Mouse (Mus musculus) lung, embryonic 15.5 days (tissue): Measurements from ENCODE around the gene Tph1. TPM values are rescaled to one million over a fixed set of nuclear protein-coding genes. Genes with fewer than 3 reads are reported as not detected.

ENCODE experiments used
- ATAC-seq: fragments of 200-750 bp; cut with Nextera tagmentation; 2 replicates; pipeline ENCODE4 v1.8.0; 2017; ENCODE audit warnings: moderate number of reproducible peaks, borderline replicate concordance; ENCODE audit not compliant: low FRiP score, low TSS enrichment; ENCODE audit errors: extremely low read depth
- H3K27ac ChIP-seq: fragments of 300-500 bp; sonication (generic); 2 replicates; pipeline ENCODE4 v1.5.1; 2015; ENCODE audit warnings: moderate library complexity, mild to moderate bottlenecking, inconsistent platforms
- H3K27me3 ChIP-seq: fragments of 300-500 bp; sonication (generic); 2 replicates; pipeline ENCODE4 v1.6.1; 2015; ENCODE audit warnings: inconsistent platforms
- H3K36me3 ChIP-seq: fragments of 300-500 bp; sonication (generic); 2 replicates; pipeline ENCODE4 v1.6.1; 2015; ENCODE audit warnings: inconsistent platforms
- H3K4me1 ChIP-seq: fragments of 300-500 bp; sonication (generic); 2 replicates; pipeline ENCODE4 v1.6.1; 2015; ENCODE audit warnings: inconsistent platforms
- H3K4me2 ChIP-seq: fragments of 300-500 bp; sonication (generic); 2 replicates; pipeline ENCODE4 v1.6.1; 2015; ENCODE audit warnings: inconsistent platforms, mild to moderate bottlenecking, moderate library complexity
- H3K4me3 ChIP-seq: fragments of 300-500 bp; sonication (generic); 2 replicates; pipeline ENCODE4 v1.5.1; 2015; ENCODE audit warnings: mild to moderate bottlenecking, inconsistent platforms
- H3K9ac ChIP-seq: fragments of 300-500 bp; sonication (generic); 2 replicates; pipeline ENCODE4 v1.6.1; 2015; ENCODE audit warnings: inconsistent platforms
- H3K9me3 ChIP-seq: fragments of 300-500 bp; sonication (generic); 2 replicates; pipeline ENCODE4 v1.6.1; 2016; ENCODE audit warnings: inconsistent platforms
- WGBS: fragments of 180-500 bp; shearing (Covaris S2); methylation state at CpG from one replicate; pipeline ENCODE4 v1.1.7; 2015; 5-methylcytosine and 5-hydroxymethylcytosine counted together
- polyA plus RNA-seq: library from polyadenylated mRNA; unstranded; fragments of >200 nt; fragmentation: Nextera tagmentation; extraction: Ambion mirVana; gene quantifications from 2 replicates; pipeline ENCODE4 v1.2.1, GENCODE M21; 2015

The Tph1 gene
- polyA plus RNA-seq: 0.39 and 0.55 TPM in 2 replicates

GRCm38 (mm10) chr7:46672160-46672672 is at the start of gene Tph1:
Tph1 (minus strand) TSS chr7:46672537.
- Histone ChIP-seq H3K36me3 (no peaks in the 10 kb centered on the region), H3K27me3 (peaks cover 19% of the 10 kb centered on the region), H3K4me1 (peaks cover 4% of the 10 kb centered on the region; the same call in 1 of the 2 replicates), H3K4me2 (no peak within 1 kb of the TSS), H3K9ac (no peak within 1 kb of the TSS), H3K27ac (no peak within 1 kb of the TSS), H3K4me3 (no peak within 1 kb of the TSS), H3K9me3 (no peaks in the 10 kb centered on the region)
- WGBS: 13% methylated on average over 9 of the region's 10 CpGs
- ATAC-seq: no peak

GRCm38 (mm10) chr7:46720460-46720859 is 48.1 kb upstream of the Tph1 start:
- no peak for ATAC-seq
- Histone ChIP-seq H3K27ac (no peak overlapping the region), H3K4me3 (no peak overlapping the region), H3K36me3 (no peaks in the 10 kb centered on the region), H3K9me3 (no peaks in the 10 kb centered on the region), H3K27me3 (peaks cover 23% of the 10 kb centered on the region), H3K9ac (no peak overlapping the region), H3K4me1 (peaks cover 36% of the 10 kb centered on the region), H3K4me2 (no peak overlapping the region)
- 57% methylated on average over 9 of the region's 9 CpGs for WGBS

GRCm38 (mm10) chr7:46719526-46719925 is 47.2 kb upstream of the Tph1 start:
- no peak overlapping the region for H3K9ac ChIP-seq
- H3K4me1 ChIP-seq: peaks cover 36% of the 10 kb centered on the region
- H3K27ac ChIP-seq: no peak overlapping the region
- no peak overlapping the region for H3K4me3 ChIP-seq
- WGBS: 43% methylated on average over 7 of the region's 7 CpGs
- no peak overlapping the region for H3K4me2 ChIP-seq
- H3K36me3 ChIP-seq: no peaks in the 10 kb centered on the region
- H3K9me3 ChIP-seq: no peaks in the 10 kb centered on the region
- ATAC-seq: peak; percentile 86
- H3K27me3 ChIP-seq: peaks cover 20% of the 10 kb centered on the region

- H3K27me3 ChIP-seq: peaks cover 19% of the 10 kb centered on the region; the same call in 1 of the 2 replicates
- H3K36me3 ChIP-seq: no peaks in the 10 kb centered on the region
- H3K4me1 ChIP-seq: peaks cover 36% of the 10 kb centered on the region
- no peak overlapping the region for H3K4me3 ChIP-seq
- ATAC-seq: 0 out of 2 replicates have a peak, but pooled peaks have one; percentile 3
- H3K4me2 ChIP-seq: no peak overlapping the region
- no peaks in the 10 kb centered on the region for H3K9me3 ChIP-seq
- H3K9ac ChIP-seq: no peak overlapping the region
- no peak overlapping the region for H3K27ac ChIP-seq
- WGBS: 75% methylated on average over 7 of the region's 7 CpGs
Observed at GRCm38 (mm10) chr7:46718591-46719270, 46.4 kb upstream of the Tph1 start.

GRCm38 (mm10) chr7:46716897-46717296 is 44.6 kb upstream of the Tph1 start:
- H3K36me3 ChIP-seq: no peaks in the 10 kb centered on the region
- H3K27me3 ChIP-seq: peaks cover 22% of the 10 kb centered on the region; the same call in 1 of the 2 replicates
- no peak overlapping the region for H3K4me3 ChIP-seq
- no peak for ATAC-seq
- WGBS: 25% methylated on average over 5 of the region's 5 CpGs
- peaks cover 36% of the 10 kb centered on the region for H3K4me1 ChIP-seq
- no peak overlapping the region; the same call in 1 of the 2 replicates for H3K4me2 ChIP-seq
- no peak overlapping the region for H3K9ac ChIP-seq
- H3K9me3 ChIP-seq: no peaks in the 10 kb centered on the region
- H3K27ac ChIP-seq: no peak overlapping the region

- Histone ChIP-seq H3K36me3 (no peaks in the 10 kb centered on the region), H3K9ac (0 out of 2 replicates have a peak within 1 kb of the TSS, but pooled peaks have one; percentile 2), H3K4me1 (peaks cover 36% of the 10 kb centered on the region), H3K27ac (no peak within 1 kb of the TSS), H3K4me3 (no peak within 1 kb of the TSS), H3K4me2 (no peak within 1 kb of the TSS), H3K27me3 (peaks cover 22% of the 10 kb centered on the region; the same call in 1 of the 2 replicates), H3K9me3 (no peaks in the 10 kb centered on the region)
- no peak for ATAC-seq
- WGBS: 76% methylated on average over 5 of the region's 5 CpGs
Observed at GRCm38 (mm10) chr7:46715600-46715999, 43.3 kb upstream of the Tph1 start, which contains the start of gene Saa3. Saa3 (minus strand) TSS chr7:46715700.

GRCm38 (mm10) chr7:46714518-46714917 is 42.2 kb upstream of the Tph1 start:
- no peak overlapping the region for H3K9ac ChIP-seq
- no peaks in the 10 kb centered on the region for H3K36me3 ChIP-seq
- H3K27me3 ChIP-seq: peaks cover 22% of the 10 kb centered on the region; the same call in 1 of the 2 replicates
- ATAC-seq: no peak
- WGBS: 27% methylated on average over 6 of the region's 6 CpGs
- peaks cover 28% of the 10 kb centered on the region for H3K4me1 ChIP-seq
- H3K4me3 ChIP-seq: no peak overlapping the region
- no peaks in the 10 kb centered on the region for H3K9me3 ChIP-seq
- H3K4me2 ChIP-seq: no peak overlapping the region
- H3K27ac ChIP-seq: no peak overlapping the region

- Histone ChIP-seq H3K4me3 (no peak overlapping the region), H3K4me2 (no peak overlapping the region), H3K36me3 (no peaks in the 10 kb centered on the region), H3K9ac (no peak overlapping the region), H3K4me1 (peaks cover 21% of the 10 kb centered on the region), H3K27me3 (peaks cover 6% of the 10 kb centered on the region; the same call in 1 of the 2 replicates), H3K9me3 (no peaks in the 10 kb centered on the region), H3K27ac (no peak overlapping the region)
- no peak for ATAC-seq
- 56% methylated on average over 6 of the region's 6 CpGs for WGBS
Observed at GRCm38 (mm10) chr7:46712250-46712649, 39.9 kb upstream of the Tph1 start.

GRCm38 (mm10) chr7:46710390-46710844 is 38.1 kb upstream of the Tph1 start, which contains the start of gene Saal1:
Saal1 (minus strand) TSS chr7:46710680.
- Histone ChIP-seq H3K36me3 (peaks cover 16% of the 10 kb centered on the region), H3K4me2 (peak within 1 kb of the TSS; percentile 55), H3K27me3 (peaks cover 6% of the 10 kb centered on the region; the same call in 1 of the 2 replicates), H3K4me3 (peak within 1 kb of the TSS; percentile 87), H3K9ac (peak within 1 kb of the TSS; percentile 92), H3K4me1 (peaks cover 7% of the 10 kb centered on the region; the same call in 1 of the 2 replicates), H3K27ac (peak within 1 kb of the TSS; percentile 78), H3K9me3 (no peaks in the 10 kb centered on the region)
- peak; percentile 97 for ATAC-seq
- WGBS: under 1% methylated on average over 38 of the region's 38 CpGs

- WGBS: 93% methylated on average over 6 of the region's 6 CpGs
- Histone ChIP-seq H3K36me3 (peaks cover 86% of the 10 kb centered on the region), H3K9me3 (no peaks in the 10 kb centered on the region), H3K9ac (no peak overlapping the region), H3K27me3 (no peaks in the 10 kb centered on the region), H3K4me3 (no peak overlapping the region), H3K4me2 (no peak overlapping the region), H3K27ac (no peak overlapping the region), H3K4me1 (no peaks in the 10 kb centered on the region)
- no peak for ATAC-seq
Observed at GRCm38 (mm10) chr7:46700521-46701025, 28.2 kb upstream of the Tph1 start.

GRCm38 (mm10) chr7:46696754-46697153 is 24.4 kb upstream of the Tph1 start:
- no peaks in the 10 kb centered on the region for H3K27me3 ChIP-seq
- H3K36me3 ChIP-seq: peaks cover 68% of the 10 kb centered on the region
- H3K27ac ChIP-seq: no peak overlapping the region
- no peak for ATAC-seq
- no peak overlapping the region for H3K9ac ChIP-seq
- no peaks in the 10 kb centered on the region for H3K9me3 ChIP-seq
- no peak overlapping the region for H3K4me3 ChIP-seq
- WGBS: 86% methylated on average over 1 of the region's 1 CpGs
- no peaks in the 10 kb centered on the region for H3K4me1 ChIP-seq
- no peak overlapping the region for H3K4me2 ChIP-seq

- H3K36me3 ChIP-seq: peaks cover 29% of the 10 kb centered on the region
- no peak for ATAC-seq
- WGBS: 82% methylated on average over 5 of the region's 5 CpGs
- no peaks in the 10 kb centered on the region for H3K9me3 ChIP-seq
- no peak overlapping the region for H3K4me2 ChIP-seq
- no peak overlapping the region for H3K4me3 ChIP-seq
- H3K27me3 ChIP-seq: no peaks in the 10 kb centered on the region
- no peak overlapping the region for H3K9ac ChIP-seq
- no peak overlapping the region for H3K27ac ChIP-seq
- H3K4me1 ChIP-seq: no peaks in the 10 kb centered on the region
Observed at GRCm38 (mm10) chr7:46686827-46687226, 14.5 kb upstream of the Tph1 start.
